Mouse (Mus musculus): Measurements from ENCODE around the gene Vmn2r20. TPM values are rescaled to one million over a fixed set of nuclear protein-coding genes. Genes with fewer than 3 reads are reported as not detected.
"Not testable (repeated sequence)": the region's sequence is repeated elsewhere in the genome, so short reads cannot be mapped to it uniquely, and the experiment has no call there.

Gene Vmn2r20
- polyA plus RNA-seq (2012; rRNA removed) (not detected in 2 replicates), polyA plus RNA-seq (2014; fragmentation: Nextera tagmentation; extraction: Ambion mirVana) (not detected in 2 replicates)

DNA sequence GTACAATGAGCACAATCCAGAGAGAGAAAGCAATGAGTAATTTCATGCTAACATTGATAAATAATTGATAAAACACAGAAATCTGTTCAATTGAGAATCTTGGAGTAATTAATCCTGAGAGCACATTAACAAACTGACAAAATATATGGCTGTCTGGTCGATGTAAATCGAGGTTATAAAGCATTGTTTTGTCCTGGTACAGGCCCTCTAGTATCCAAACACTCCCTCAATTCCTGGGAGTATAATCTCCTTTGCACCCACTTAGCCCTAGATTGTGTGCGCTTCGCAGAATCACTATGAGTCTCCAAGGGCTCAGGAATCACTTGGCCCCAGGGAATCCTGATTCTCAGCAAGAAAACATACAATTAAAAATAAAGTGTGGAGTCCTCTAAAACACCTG, at the start of gene Vmn2r20:
TSS of gene Vmn2r20 (minus strand) at position 101 of the 400 bp plus-strand sequence.
- H3K4me2 ChIP-seq (replicated peaks; ENCODE audit: low read depth, low read length, severe bottlenecking); H3K4me3 ChIP-seq (replicated peaks; ENCODE audit: low read length); DNase-seq (ENCODE audit: low spot score); H3K9ac ChIP-seq (ENCODE audit: low read depth, low read length, severe bottlenecking); ATAC-seq (ENCODE audit: low FRiP score, low read depth); H3K27ac ChIP-seq (replicated peaks; ENCODE audit: low read depth, low read length); H3K36me3 ChIP-seq (ENCODE audit: control insufficient read depth, insufficient read depth, low read length); H3K27me3 ChIP-seq (ENCODE audit: control insufficient read depth, insufficient read depth, low read length); H3K4me1 ChIP-seq (ENCODE audit: control insufficient read depth, insufficient read depth, low read length); H3K9me3 ChIP-seq (ENCODE audit: control insufficient read depth, low read length): not testable (repeated sequence)
- WGBS, result no CpG with 5 or more reads among the region's 4 CpGs

DNA sequence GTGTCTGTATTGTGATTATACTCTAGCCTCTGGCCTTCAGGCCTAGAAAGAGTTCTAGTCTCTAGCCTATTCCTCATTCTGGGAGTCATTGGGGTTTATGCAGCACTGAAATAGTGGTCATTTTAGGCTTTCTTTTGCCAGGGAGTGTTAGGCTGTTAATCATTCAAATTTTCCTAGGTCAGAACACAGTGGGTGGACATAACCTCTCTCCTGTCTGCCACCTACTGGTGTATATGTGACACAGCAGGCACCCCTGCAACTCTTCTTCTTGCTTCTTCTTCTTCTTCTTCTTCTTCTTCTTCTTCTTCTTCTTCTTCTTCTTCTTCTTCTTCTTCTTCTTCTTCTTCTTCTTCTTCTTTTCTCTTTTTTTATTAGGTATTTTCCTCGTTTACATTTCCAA, 6.5 kb upstream of the Vmn2r20 start:
- H3K27ac ChIP-seq (replicated peaks; ENCODE audit: low read depth, low read length); H3K9ac ChIP-seq (ENCODE audit: low read depth, low read length, severe bottlenecking); H3K9me3 ChIP-seq (ENCODE audit: control insufficient read depth, low read length); DNase-seq (ENCODE audit: low spot score); ATAC-seq (ENCODE audit: low FRiP score, low read depth); H3K27me3 ChIP-seq (ENCODE audit: control insufficient read depth, insufficient read depth, low read length); H3K4me1 ChIP-seq (ENCODE audit: control insufficient read depth, insufficient read depth, low read length); H3K36me3 ChIP-seq (ENCODE audit: control insufficient read depth, insufficient read depth, low read length); H3K4me3 ChIP-seq (replicated peaks; ENCODE audit: low read length); H3K4me2 ChIP-seq (replicated peaks; ENCODE audit: low read depth, low read length, severe bottlenecking): not testable (repeated sequence)
- no CpG with 5 or more reads among the region's 1 CpGs for WGBS

DNA sequence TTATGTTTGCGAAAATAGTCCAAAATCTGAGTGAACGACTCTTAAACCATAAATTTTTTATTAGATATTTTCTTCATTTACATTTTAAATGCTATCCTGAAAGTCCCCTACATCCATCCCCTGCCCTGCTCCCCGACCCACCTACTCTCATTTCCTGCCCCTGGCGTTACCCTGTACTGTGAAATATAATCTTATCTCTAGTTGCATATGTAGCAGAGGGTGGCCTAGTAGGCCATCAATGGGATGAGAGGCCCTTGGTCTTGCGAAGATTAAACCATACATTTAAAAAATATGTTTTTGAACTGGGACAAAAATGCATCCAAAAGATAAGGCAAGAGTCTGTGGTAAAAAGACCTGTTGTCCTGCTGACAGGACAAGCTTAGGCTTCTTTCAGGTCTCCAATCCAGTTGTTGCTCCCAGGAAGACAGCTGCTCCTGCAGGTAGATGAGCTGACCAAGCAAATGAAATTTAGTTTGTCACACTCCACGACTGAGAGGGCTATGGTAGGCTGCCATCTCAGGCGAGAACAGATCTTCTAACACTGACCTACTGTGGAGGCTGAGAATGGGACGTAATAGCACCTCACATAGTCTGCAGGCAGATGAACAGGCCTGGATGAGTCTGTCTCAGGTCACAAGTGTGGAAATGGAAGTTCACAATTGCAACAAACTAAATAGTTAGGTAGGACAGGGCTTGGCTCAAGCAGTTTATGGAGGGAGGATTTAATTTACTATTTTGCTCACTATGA, 10.8 kb downstream of the Vmn2r20 start:
- H3K4me2 ChIP-seq (replicated peaks; ENCODE audit: low read depth, low read length, severe bottlenecking); H3K9ac ChIP-seq (ENCODE audit: low read depth, low read length, severe bottlenecking); H3K4me3 ChIP-seq (replicated peaks; ENCODE audit: low read length); H3K9me3 ChIP-seq (ENCODE audit: control insufficient read depth, low read length); ATAC-seq (ENCODE audit: low FRiP score, low read depth); H3K36me3 ChIP-seq (ENCODE audit: control insufficient read depth, insufficient read depth, low read length); DNase-seq (ENCODE audit: low spot score); H3K4me1 ChIP-seq (ENCODE audit: control insufficient read depth, insufficient read depth, low read length); H3K27me3 ChIP-seq (ENCODE audit: control insufficient read depth, insufficient read depth, low read length); H3K27ac ChIP-seq (replicated peaks; ENCODE audit: low read depth, low read length): not testable (repeated sequence)
- WGBS, result no CpG with 5 or more reads among the region's 8 CpGs

DNA sequence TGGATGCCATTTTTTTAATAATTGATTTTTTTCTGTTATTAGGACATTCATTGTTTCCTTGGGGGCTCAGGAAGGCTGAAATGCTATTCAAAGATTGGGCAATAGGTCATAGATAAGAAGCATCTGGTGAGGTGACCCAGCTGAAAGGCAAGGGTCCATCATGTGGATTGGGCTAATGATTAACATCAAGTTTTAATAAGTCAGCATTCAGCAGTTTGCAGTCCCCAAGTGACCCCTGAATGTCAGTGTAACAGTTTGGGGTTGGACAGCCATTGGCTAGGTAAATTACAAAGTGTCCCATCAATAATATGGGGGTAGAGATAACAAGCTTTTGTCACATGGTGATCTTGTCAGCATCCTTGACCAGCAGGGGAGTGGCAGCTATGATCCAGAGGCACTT, 29.1 kb downstream of the Vmn2r20 start:
- not testable (repeated sequence) for H3K27ac ChIP-seq (replicated peaks; ENCODE audit: low read depth, low read length); ATAC-seq (ENCODE audit: low FRiP score, low read depth); H3K9ac ChIP-seq (ENCODE audit: low read depth, low read length, severe bottlenecking); H3K4me1 ChIP-seq (ENCODE audit: control insufficient read depth, insufficient read depth, low read length); H3K4me3 ChIP-seq (replicated peaks; ENCODE audit: low read length); H3K27me3 ChIP-seq (ENCODE audit: control insufficient read depth, insufficient read depth, low read length); H3K36me3 ChIP-seq (ENCODE audit: control insufficient read depth, insufficient read depth, low read length); H3K4me2 ChIP-seq (replicated peaks; ENCODE audit: low read depth, low read length, severe bottlenecking); DNase-seq (ENCODE audit: low spot score); H3K9me3 ChIP-seq (ENCODE audit: control insufficient read depth, low read length)

DNA sequence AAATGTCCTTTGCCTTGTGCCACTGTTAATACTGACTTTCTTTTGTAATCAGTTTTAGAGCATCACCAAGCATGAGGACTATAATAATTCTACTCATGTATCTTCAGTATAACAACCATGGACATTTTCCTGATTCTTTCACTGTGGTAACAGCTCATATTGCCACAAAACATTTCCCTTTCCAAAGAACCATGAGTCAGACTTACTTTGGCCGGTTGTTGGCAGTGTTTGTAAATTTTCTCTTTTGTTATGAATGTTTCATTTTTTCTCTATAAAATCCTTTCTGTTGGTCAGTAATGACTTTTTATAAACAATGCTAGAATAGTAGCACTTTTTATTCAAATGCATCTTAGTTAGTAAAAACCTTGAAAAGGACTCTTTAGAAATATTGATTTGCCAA, 71.8 kb downstream of the Vmn2r20 start:
- no peak overlapping the region for H3K9ac ChIP-seq (ENCODE audit: low read depth, low read length, severe bottlenecking)
- H3K4me2 ChIP-seq (replicated peaks; ENCODE audit: low read depth, low read length, severe bottlenecking), result no peak overlapping the region
- no peak overlapping the region for H3K4me3 ChIP-seq (replicated peaks; ENCODE audit: low read length)
- no peaks in the 10 kb centered on the region for H3K36me3 ChIP-seq (ENCODE audit: control insufficient read depth, insufficient read depth, low read length)
- DNase-seq (ENCODE audit: low spot score), result no peak
- no peaks in the 10 kb centered on the region for H3K9me3 ChIP-seq (ENCODE audit: control insufficient read depth, low read length)
- 79% methylated on average over 1 of the region's 1 CpGs for WGBS
- TF ChIP-seq POLR2A (IDR thresholded peaks at IDR 0.05; ENCODE audit: borderline replicate concordance, extremely low read depth, insufficient read depth, insufficient read length), result no peak
- no peaks in the 10 kb centered on the region for H3K4me1 ChIP-seq (ENCODE audit: control insufficient read depth, insufficient read depth, low read length)
- no peak for ATAC-seq (ENCODE audit: low FRiP score, low read depth)
- H3K27ac ChIP-seq (replicated peaks; ENCODE audit: low read depth, low read length), result no peak overlapping the region
- H3K27me3 ChIP-seq (ENCODE audit: control insufficient read depth, insufficient read depth, low read length), result no peaks in the 10 kb centered on the region

DNA sequence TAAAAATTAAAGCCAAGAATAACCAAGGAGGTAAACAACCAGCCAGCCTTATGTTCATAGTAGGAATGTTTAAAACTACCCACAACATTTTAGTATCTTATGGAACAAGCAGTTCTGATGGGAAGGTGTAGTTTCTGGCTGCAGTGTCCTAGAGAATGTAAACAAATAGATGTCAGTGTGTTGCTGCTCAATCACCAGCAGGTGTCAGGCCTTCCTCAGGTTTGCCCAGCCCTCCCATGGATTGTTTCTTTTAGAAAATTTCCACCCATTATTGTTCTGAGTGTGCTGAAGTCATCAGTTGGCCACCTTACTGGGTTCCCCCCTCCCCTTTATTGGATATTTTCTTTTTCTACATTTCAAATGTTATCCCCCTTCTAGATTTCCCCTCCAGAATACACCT, 77.8 kb downstream of the Vmn2r20 start:
- H3K27ac ChIP-seq (replicated peaks; ENCODE audit: low read depth, low read length), result no peak overlapping the region
- TF ChIP-seq POLR2A (IDR thresholded peaks at IDR 0.05; ENCODE audit: borderline replicate concordance, extremely low read depth, insufficient read depth, insufficient read length), result no peak
- H3K9ac ChIP-seq (ENCODE audit: low read depth, low read length, severe bottlenecking), result no peak overlapping the region
- H3K27me3 ChIP-seq (ENCODE audit: control insufficient read depth, insufficient read depth, low read length), result no peaks in the 10 kb centered on the region
- no peaks in the 10 kb centered on the region for H3K9me3 ChIP-seq (ENCODE audit: control insufficient read depth, low read length)
- no peak for ATAC-seq (ENCODE audit: low FRiP score, low read depth)
- H3K4me3 ChIP-seq (replicated peaks; ENCODE audit: low read length), result no peak overlapping the region
- H3K4me2 ChIP-seq (replicated peaks; ENCODE audit: low read depth, low read length, severe bottlenecking), result no peak overlapping the region
- H3K4me1 ChIP-seq (ENCODE audit: control insufficient read depth, insufficient read depth, low read length), result no peaks in the 10 kb centered on the region
- no peak for DNase-seq (ENCODE audit: low spot score)
- H3K36me3 ChIP-seq (ENCODE audit: control insufficient read depth, insufficient read depth, low read length), result no peaks in the 10 kb centered on the region
